Mouse (Mus musculus): ENCODE data around the gene Dpyd. TPM values are rescaled to one million over a fixed set of nuclear protein-coding genes. Genes with fewer than 3 reads are reported as not detected.

Dpyd gene
- total and polyA plus RNA-seq, 2 experiments from 2014 or later: 3.5 to 5.9 TPM

GRCm38 (mm10) chr3:118601689-118602640 is 40.0 kb downstream of the Dpyd start:
- no peaks in the 10 kb centered on the region for H3K4me1 ChIP-seq (ENCODE audit: insufficient read depth, low read length)
- 93% methylated on average over 7 of the region's 7 CpGs for WGBS
- no peaks in the 10 kb centered on the region for H3K36me3 ChIP-seq (ENCODE audit: insufficient read depth, low read length)
- no peak for DNase-seq (ENCODE audit: low spot score)
- no peak overlapping the region for H3K9ac ChIP-seq (replicated peaks; ENCODE audit: low read length, poor library complexity, severe bottlenecking)
- no peaks in the 10 kb centered on the region for H3K9me3 ChIP-seq (ENCODE audit: low read length)
- no peak for TF ChIP-seq CTCF (IDR thresholded peaks at IDR 0.05)
- ATAC-seq (ENCODE audit: low FRiP score): no peak
- no peak overlapping the region for H3K4me3 ChIP-seq (ENCODE audit: low read depth, low read length)
- no peak overlapping the region for H3K4me2 ChIP-seq (ENCODE audit: low read depth, low read length, poor library complexity, severe bottlenecking)
- no peaks in the 10 kb centered on the region for H3K27me3 ChIP-seq (ENCODE audit: insufficient read depth, low read length)
- H3K27ac ChIP-seq (ENCODE audit: low read depth, low read length): no peak overlapping the region

GRCm38 (mm10) chr3:118608708-118609107 is 46.8 kb downstream of the Dpyd start:
- ATAC-seq (ENCODE audit: low FRiP score) (no peak), DNase-seq (ENCODE audit: low spot score) (peak; percentile 49)
- H3K27ac ChIP-seq (ENCODE audit: low read depth, low read length): no peak overlapping the region
- H3K4me1 ChIP-seq (ENCODE audit: insufficient read depth, low read length): no peaks in the 10 kb centered on the region
- H3K9me3 ChIP-seq (ENCODE audit: low read length): no peaks in the 10 kb centered on the region
- H3K27me3 ChIP-seq (ENCODE audit: insufficient read depth, low read length): no peaks in the 10 kb centered on the region
- H3K36me3 ChIP-seq (ENCODE audit: insufficient read depth, low read length): no peaks in the 10 kb centered on the region
- 41% methylated on average over 4 of the region's 4 CpGs for WGBS
- no peak overlapping the region for H3K4me2 ChIP-seq (ENCODE audit: low read depth, low read length, poor library complexity, severe bottlenecking)
- H3K9ac ChIP-seq (replicated peaks; ENCODE audit: low read length, poor library complexity, severe bottlenecking): no peak overlapping the region
- TF ChIP-seq CTCF (IDR thresholded peaks at IDR 0.05): no peak
- H3K4me3 ChIP-seq (ENCODE audit: low read depth, low read length): no peak overlapping the region

- DNase-seq (ENCODE audit: low spot score): no peak
- no peaks in the 10 kb centered on the region for H3K9me3 ChIP-seq (ENCODE audit: low read length)
- ATAC-seq (ENCODE audit: low FRiP score): no peak
- H3K4me2 ChIP-seq (ENCODE audit: low read depth, low read length, poor library complexity, severe bottlenecking): no peak overlapping the region
- TF ChIP-seq CTCF (IDR thresholded peaks at IDR 0.05): no peak
- 33% methylated on average over 9 of the region's 9 CpGs for WGBS
- no peaks in the 10 kb centered on the region for H3K36me3 ChIP-seq (ENCODE audit: insufficient read depth, low read length)
- H3K9ac ChIP-seq (replicated peaks; ENCODE audit: low read length, poor library complexity, severe bottlenecking): no peak overlapping the region
- H3K4me1 ChIP-seq (ENCODE audit: insufficient read depth, low read length): no peaks in the 10 kb centered on the region
- H3K27ac ChIP-seq (ENCODE audit: low read depth, low read length): no peak overlapping the region
- no peaks in the 10 kb centered on the region for H3K27me3 ChIP-seq (ENCODE audit: insufficient read depth, low read length)
- H3K4me3 ChIP-seq (ENCODE audit: low read depth, low read length): no peak overlapping the region
These were observed 64.8 kb downstream of the Dpyd start for GRCm38 (mm10) chr3:118626455-118627375.

- Histone ChIP-seq H3K4me3 (ENCODE audit: low read depth, low read length) (no peak overlapping the region), H3K27me3 (ENCODE audit: insufficient read depth, low read length) (no peaks in the 10 kb centered on the region), H3K9ac (replicated peaks; ENCODE audit: low read length, poor library complexity, severe bottlenecking) (no peak overlapping the region), H3K36me3 (ENCODE audit: insufficient read depth, low read length) (no peaks in the 10 kb centered on the region), H3K4me2 (ENCODE audit: low read depth, low read length, poor library complexity, severe bottlenecking) (no peak overlapping the region), H3K9me3 (ENCODE audit: low read length) (no peaks in the 10 kb centered on the region), H3K27ac (ENCODE audit: low read depth, low read length) (no peak overlapping the region), H3K4me1 (ENCODE audit: insufficient read depth, low read length) (no peaks in the 10 kb centered on the region)
- ATAC-seq (ENCODE audit: low FRiP score) (no peak), DNase-seq (ENCODE audit: low spot score) (no peak)
- 98% methylated on average over 1 of the region's 1 CpGs for WGBS
- TF ChIP-seq CTCF (IDR thresholded peaks at IDR 0.05): no peak
These were observed 67.8 kb downstream of the Dpyd start for GRCm38 (mm10) chr3:118629737-118630136.

- ATAC-seq (ENCODE audit: low FRiP score): no peak
- H3K4me1 ChIP-seq (ENCODE audit: insufficient read depth, low read length): no peaks in the 10 kb centered on the region
- H3K4me2 ChIP-seq (ENCODE audit: low read depth, low read length, poor library complexity, severe bottlenecking): no peak overlapping the region
- H3K9me3 ChIP-seq (ENCODE audit: low read length): no peaks in the 10 kb centered on the region
- no peak overlapping the region for H3K9ac ChIP-seq (replicated peaks; ENCODE audit: low read length, poor library complexity, severe bottlenecking)
- H3K4me3 ChIP-seq (ENCODE audit: low read depth, low read length): no peak overlapping the region
- no peak overlapping the region for H3K27ac ChIP-seq (ENCODE audit: low read depth, low read length)
- no peaks in the 10 kb centered on the region for H3K36me3 ChIP-seq (ENCODE audit: insufficient read depth, low read length)
- H3K27me3 ChIP-seq (ENCODE audit: insufficient read depth, low read length): no peaks in the 10 kb centered on the region
- DNase-seq (ENCODE audit: low spot score): no peak
- TF ChIP-seq CTCF (IDR thresholded peaks at IDR 0.05): no peak
- 94% methylated on average over 10 of the region's 10 CpGs for WGBS
These were observed 84.2 kb downstream of the Dpyd start for GRCm38 (mm10) chr3:118646024-118646570.

Data from midbrain, postnatal 0 days (tissue).